Mouse (Mus musculus) subcutaneous adipose tissue, adult 2 months (tissue): ENCODE results near the gene Trim30b. TPM values are rescaled to one million over a fixed set of nuclear protein-coding genes. Genes with fewer than 3 reads are reported as not detected.

Source experiments
- polyA plus RNA-seq: library from polyadenylated mRNA; depleted of rRNA; stranded (reverse); fragments of >200 nt; gene quantifications from 2 replicates; pipeline ENCODE4 v1.2.3, GENCODE M21; 2012; ENCODE audit warnings: low replicate concordance; rRNA removed

Trim30b gene
- polyA plus RNA-seq = 0.21 and 0.32 TPM in 2 replicates

DNA sequence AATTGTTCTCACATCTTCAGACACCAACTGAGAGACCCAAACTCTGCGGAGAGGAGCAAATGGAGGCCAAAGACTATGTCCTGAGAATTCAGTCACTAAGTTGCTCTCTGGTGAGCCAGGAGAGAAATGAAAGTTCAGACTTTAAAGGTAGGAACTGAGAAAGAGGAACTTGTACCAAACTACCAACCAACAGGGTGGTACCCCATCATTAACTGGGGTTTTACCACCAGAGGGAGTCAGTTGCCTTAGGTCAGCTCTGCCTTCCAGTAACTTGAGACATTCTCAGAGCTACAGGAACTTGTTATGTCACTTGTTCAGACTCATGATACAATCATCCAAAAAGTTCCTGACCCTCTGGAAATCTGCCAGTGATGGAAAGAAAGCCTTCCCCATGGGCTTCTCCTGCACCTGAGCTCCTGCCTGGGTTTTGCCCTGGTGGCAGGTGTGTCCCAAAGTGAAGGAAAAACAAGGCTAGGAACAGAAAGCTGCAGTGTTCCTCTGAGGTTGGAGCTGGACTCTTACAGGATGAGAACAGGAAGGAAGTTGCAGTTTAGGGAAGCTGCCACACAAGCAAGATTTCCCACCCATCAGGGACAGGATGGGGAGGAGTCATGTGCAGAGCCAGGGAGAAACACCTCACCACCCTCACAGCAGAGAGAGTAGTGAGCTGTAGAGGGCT is at the start of gene Trim30b:
Trim30b (minus strand) TSS at position 149 of the 679 bp plus-strand sequence.

DNA sequence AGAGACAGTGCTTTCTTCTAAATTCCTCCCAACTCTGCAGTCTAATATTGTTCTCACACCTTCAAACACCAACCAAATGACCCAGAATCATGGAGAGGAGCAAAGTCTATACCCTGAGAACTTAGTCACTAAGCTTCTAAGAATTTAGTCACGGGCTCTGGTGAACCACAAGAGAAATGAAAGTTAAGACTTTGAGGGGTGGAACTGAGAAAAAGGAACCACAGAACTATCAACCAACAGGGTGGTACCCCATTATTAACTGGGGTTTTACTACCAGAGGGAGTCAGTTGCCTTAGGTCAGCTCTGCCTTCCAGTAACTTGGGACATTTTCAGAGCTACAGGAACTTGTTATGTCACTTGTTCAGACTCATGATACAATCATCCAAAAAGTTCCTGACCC is 31.0 kb upstream of the Trim30b start, which contains the start of gene Trim30c:
Trim30c (minus strand) TSS at position 140 of the 400 bp plus-strand sequence.

GRCm38 (mm10) chr7:104352717-104353599 is 16.7 kb downstream of the Trim30b start, which contains the start of gene Trim12c:
TSS of gene Trim12c (minus strand) at chr7:104353362.

GRCm38 (mm10) chr7:104329171-104329570 is 40.5 kb downstream of the Trim30b start, which contains the start of gene Trim34b:
TSS of gene Trim34b (plus strand) at chr7:104329471.

GRCm38 (mm10) chr7:104315369-104316080 is 54.2 kb downstream of the Trim30b start, which contains the start of gene Trim12a:
TSS of gene Trim12a (minus strand) at chr7:104315466.

Other genes starting within 250 kb of the Trim30b start
- gene Ubqln5, start 240.1 kb downstream of the Trim30b start, polyA plus RNA-seq = not detected in 2 replicates
- gene Olfr643, start 232.5 kb downstream of the Trim30b start, polyA plus RNA-seq = not detected in 2 replicates
- not detected in 2 replicates for gene Ubqln3, start 226.6 kb downstream of the Trim30b start, polyA plus RNA-seq
- not detected in 2 replicates for gene Ubqlnl, start 219.3 kb downstream of the Trim30b start, polyA plus RNA-seq
- not detected in 2 replicates for gene Olfm5, start 205.1 kb downstream of the Trim30b start, polyA plus RNA-seq
- 0.08 TPM in 1 of 2 replicates, not detected in the other for gene Olfr648, start 186.5 kb downstream of the Trim30b start, polyA plus RNA-seq
- not detected in 2 replicates for gene Olfr649, start 173.9 kb downstream of the Trim30b start, polyA plus RNA-seq
- gene Trim6, start 151.1 kb downstream of the Trim30b start, polyA plus RNA-seq = 1.3 TPM in 2 replicates
- 6.3 and 7.0 TPM in 2 replicates for gene Trim34a, start 125.4 kb downstream of the Trim30b start, polyA plus RNA-seq
- 0.64 and 0.89 TPM in 2 replicates for gene Trim5, start 81.8 kb downstream of the Trim30b start, polyA plus RNA-seq
- gene Trim12a, start 54.4 kb downstream of the Trim30b start, polyA plus RNA-seq = 4.5 and 6.4 TPM in 2 replicates
- gene Trim34b, start 40.4 kb downstream of the Trim30b start, polyA plus RNA-seq = 4.3 and 5.3 TPM in 2 replicates
- gene Trim12c, start 16.5 kb downstream of the Trim30b start, polyA plus RNA-seq = 5.7 and 6.5 TPM in 2 replicates
- 0.09 TPM in 2 replicates for gene Trim30c, start 31.0 kb upstream of the Trim30b start, polyA plus RNA-seq
- 6.5 and 7.6 TPM in 2 replicates for gene Trim30a, start 95.3 kb upstream of the Trim30b start, polyA plus RNA-seq
- 1.8 and 2.5 TPM in 2 replicates for gene Trim30d, start 138.0 kb upstream of the Trim30b start, polyA plus RNA-seq
- gene Olfr651, start 180.2 kb upstream of the Trim30b start, polyA plus RNA-seq = not detected in 2 replicates
- not detected in 2 replicates for gene Olfr652, start 191.0 kb upstream of the Trim30b start, polyA plus RNA-seq
- not detected in 2 replicates for gene Olfr653, start 207.4 kb upstream of the Trim30b start, polyA plus RNA-seq
- gene Olfr654, start 217.1 kb upstream of the Trim30b start, polyA plus RNA-seq = not detected in 2 replicates
- gene Olfr655, start 231.9 kb upstream of the Trim30b start, polyA plus RNA-seq = not detected in 2 replicates
- not detected in 2 replicates for gene Olfr656, start 244.1 kb upstream of the Trim30b start, polyA plus RNA-seq